Mouse (Mus musculus) hindbrain, embryonic 12.5 days (tissue): ENCODE results near the gene D5Ertd579e. TPM values are rescaled to one million over a fixed set of nuclear protein-coding genes. Genes with fewer than 3 reads are reported as not detected.

Experiments
- ATAC-seq: fragments of 200-750 bp; cut with Nextera tagmentation; 2 replicates; pipeline ENCODE4 v1.8.0; 2017; ENCODE audit warnings: moderate TSS enrichment; ENCODE audit not compliant: low FRiP score
- H3K27ac ChIP-seq: fragments of 300-500 bp; sonication (generic); 2 replicates; pipeline ENCODE4 v1.5.1; 2016; ENCODE audit warnings: mild to moderate bottlenecking
- H3K27me3 ChIP-seq: fragments of 300-500 bp; sonication (generic); 2 replicates; pipeline ENCODE4 v1.6.1; 2016; ENCODE audit warnings: mild to moderate bottlenecking
- H3K36me3 ChIP-seq: fragments of 300-500 bp; sonication (generic); 2 replicates; pipeline ENCODE4 v1.6.1; 2016; ENCODE audit warnings: mild to moderate bottlenecking
- H3K4me1 ChIP-seq: fragments of 300-500 bp; sonication (generic); 2 replicates; pipeline ENCODE4 v1.6.1; 2016
- H3K4me2 ChIP-seq: fragments of 300-500 bp; sonication (generic); replicated peaks from 2 replicates; pipeline ENCODE4 v1.6.1; 2016; ENCODE audit warnings: mild to moderate bottlenecking
- H3K4me3 ChIP-seq: fragments of 300-500 bp; sonication (generic); 2 replicates; pipeline ENCODE4 v1.5.1; 2016; ENCODE audit warnings: mild to moderate bottlenecking
- H3K9ac ChIP-seq: fragments of 300-500 bp; sonication (generic); 2 replicates; pipeline ENCODE4 v1.6.1; 2016; ENCODE audit warnings: mild to moderate bottlenecking, moderate library complexity
- H3K9me3 ChIP-seq: fragments of 300-500 bp; sonication (generic); replicated peaks from 2 replicates; pipeline ENCODE4 v1.6.1; 2016; ENCODE audit warnings: mild to moderate bottlenecking
- WGBS: fragments of 180-500 bp; shearing (Covaris S2); methylation state at CpG from one replicate; pipeline ENCODE4 v1.1.7; 2016; 5-methylcytosine and 5-hydroxymethylcytosine counted together
- polyA plus RNA-seq: library from polyadenylated mRNA; unstranded; fragments of >200 nt; fragmentation: Nextera tagmentation; extraction: Ambion mirVana; gene quantifications from 2 replicates; pipeline ENCODE4 v1.2.1, GENCODE M21; 2016

The D5Ertd579e gene
- polyA plus RNA-seq, 1 experiment from 2014 or later = 41.8 TPM

GRCm38 (mm10) chr5:36717889-36718288, 22.1 kb upstream of the D5Ertd579e start:
- Histone ChIP-seq H3K27me3 (no peaks in the 10 kb centered on the region), H3K9ac (no peak overlapping the region), H3K4me1 (peaks cover 6% of the 10 kb centered on the region), H3K36me3 (no peaks in the 10 kb centered on the region), H3K4me3 (no peak overlapping the region), H3K27ac (no peak overlapping the region), H3K9me3 (no peaks in the 10 kb centered on the region), H3K4me2 (no peak overlapping the region)
- WGBS = 86% methylated on average over 3 of the region's 3 CpGs
- no peak for ATAC-seq

DNA sequence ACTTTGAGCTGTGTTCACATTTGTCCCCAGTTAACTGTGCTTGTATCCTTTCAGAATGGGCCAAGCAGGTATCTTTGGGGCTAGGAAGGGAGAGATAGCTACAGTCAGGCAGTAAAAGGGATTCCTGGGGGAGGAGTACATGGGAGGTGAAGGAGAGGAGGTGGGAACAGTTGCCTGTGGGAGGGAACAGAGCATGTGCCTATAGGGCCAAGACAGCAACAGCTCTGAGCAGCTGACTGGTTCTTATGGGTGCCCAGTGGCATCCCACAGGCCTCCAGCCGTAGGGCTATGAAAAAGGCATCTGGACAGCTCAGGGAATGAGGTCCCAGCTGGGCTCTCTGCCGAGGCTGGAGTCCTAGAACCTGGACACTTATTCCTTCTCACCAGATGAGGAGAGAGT, 21.0 kb upstream of the D5Ertd579e start:
- Histone ChIP-seq H3K9me3 (no peaks in the 10 kb centered on the region), H3K4me2 (no peak overlapping the region), H3K36me3 (no peaks in the 10 kb centered on the region), H3K4me3 (no peak overlapping the region), H3K9ac (no peak overlapping the region), H3K4me1 (peaks cover 16% of the 10 kb centered on the region), H3K27me3 (no peaks in the 10 kb centered on the region), H3K27ac (no peak overlapping the region)
- no peak for ATAC-seq
- WGBS = 62% methylated on average over 2 of the region's 2 CpGs

GRCm38 (mm10) chr5:36714832-36715231, 19.0 kb upstream of the D5Ertd579e start:
- ATAC-seq = no peak
- WGBS = 82% methylated on average over 3 of the region's 3 CpGs
- H3K9me3 ChIP-seq = no peaks in the 10 kb centered on the region

DNA sequence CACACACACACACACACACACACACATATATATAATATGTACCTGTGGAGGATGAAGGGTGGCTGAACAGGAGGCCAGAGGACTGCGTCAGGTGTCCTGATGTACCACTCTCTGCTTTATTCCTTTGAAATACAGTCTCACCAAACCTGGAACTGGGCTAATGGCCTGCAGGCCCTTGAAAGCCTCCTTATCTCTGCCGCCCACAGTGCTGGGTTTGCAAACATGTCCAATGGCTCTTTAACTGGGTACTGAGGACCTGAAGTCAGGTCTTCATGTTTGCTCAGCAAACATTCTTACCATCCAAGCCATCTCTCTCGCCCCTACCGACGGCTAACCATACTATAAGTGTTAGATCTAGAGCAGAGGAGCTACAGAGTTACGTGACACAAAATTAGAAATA, 17.9 kb upstream of the D5Ertd579e start:
- Histone ChIP-seq H3K4me2 (no peak overlapping the region), H3K27me3 (no peaks in the 10 kb centered on the region), H3K27ac (no peak overlapping the region), H3K36me3 (no peaks in the 10 kb centered on the region), H3K9me3 (no peaks in the 10 kb centered on the region), H3K4me1 (peaks cover 19% of the 10 kb centered on the region), H3K4me3 (no peak overlapping the region), H3K9ac (no peak overlapping the region)
- ATAC-seq = no peak
- WGBS = 87% methylated on average over 6 of the region's 6 CpGs

More at GRCm38 (mm10) chr5:36714832-36715231, 19.0 kb upstream of the D5Ertd579e start:
- Histone ChIP-seq H3K9ac (no peak overlapping the region), H3K36me3 (no peaks in the 10 kb centered on the region), H3K4me1 (peaks cover 19% of the 10 kb centered on the region), H3K27ac (no peak overlapping the region), H3K4me2 (no peak overlapping the region), H3K4me3 (no peak overlapping the region), H3K27me3 (no peaks in the 10 kb centered on the region)

- Histone ChIP-seq H3K27me3 (no peaks in the 10 kb centered on the region), H3K4me3 (peak overlapping the region; percentile 22), H3K4me2 (peak overlapping the region; percentile 55), H3K27ac (0 out of 2 replicates have a peak overlapping the region, but pooled peaks have one; percentile 44), H3K36me3 (no peaks in the 10 kb centered on the region), H3K4me1 (peaks cover 19% of the 10 kb centered on the region), H3K9me3 (no peaks in the 10 kb centered on the region), H3K9ac (peak overlapping the region; percentile 58)
- whole genome bisulfite sequencing = 8% methylated on average over 31 of the region's 31 CpGs
- ATAC-seq = peak; percentile 61
Measured at GRCm38 (mm10) chr5:36712553-36713534, 17.0 kb upstream of the D5Ertd579e start.

DNA sequence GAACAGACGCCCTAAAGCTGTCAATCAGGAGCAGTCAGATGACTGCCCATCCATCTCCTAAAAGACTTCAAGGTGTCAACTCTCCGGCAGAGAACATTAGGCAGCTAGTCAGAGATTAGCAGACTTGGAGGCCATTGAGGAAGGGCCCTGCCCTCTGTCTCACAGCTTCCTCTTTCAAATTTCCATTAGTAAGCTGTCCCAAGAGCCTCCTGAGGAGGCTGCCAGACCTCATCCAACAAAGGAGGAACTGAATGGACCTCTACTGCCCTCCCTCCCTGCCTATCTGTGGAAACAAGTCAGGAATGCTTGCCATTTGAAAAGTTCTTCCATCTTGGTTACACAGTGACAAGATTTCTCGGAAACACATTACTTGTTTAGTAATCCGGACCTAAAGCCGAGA, 16.0 kb upstream of the D5Ertd579e start:
- ATAC-seq = no peak
- H3K9me3 ChIP-seq = no peaks in the 10 kb centered on the region
- H3K4me1 ChIP-seq = peaks cover 19% of the 10 kb centered on the region
- H3K27ac ChIP-seq = no peak overlapping the region
- no peaks in the 10 kb centered on the region for H3K27me3 ChIP-seq
- no peak overlapping the region for H3K9ac ChIP-seq
- H3K36me3 ChIP-seq = no peaks in the 10 kb centered on the region
- no peak overlapping the region for H3K4me2 ChIP-seq
- whole genome bisulfite sequencing = 40% methylated on average over 5 of the region's 5 CpGs
- H3K4me3 ChIP-seq = no peak overlapping the region

GRCm38 (mm10) chr5:36705792-36706191, 10.0 kb upstream of the D5Ertd579e start:
- no peaks in the 10 kb centered on the region for H3K27me3 ChIP-seq
- no peaks in the 10 kb centered on the region for H3K4me1 ChIP-seq
- no peaks in the 10 kb centered on the region for H3K9me3 ChIP-seq
- H3K4me3 ChIP-seq = no peak overlapping the region
- no peak overlapping the region for H3K4me2 ChIP-seq
- WGBS = 87% methylated on average over 5 of the region's 5 CpGs
- H3K36me3 ChIP-seq = no peaks in the 10 kb centered on the region
- H3K9ac ChIP-seq = no peak overlapping the region
- ATAC-seq = no peak
- H3K27ac ChIP-seq = no peak overlapping the region

- H3K27ac ChIP-seq = no peak overlapping the region
- H3K9ac ChIP-seq = no peak overlapping the region
- H3K4me2 ChIP-seq = no peak overlapping the region
- no peaks in the 10 kb centered on the region for H3K27me3 ChIP-seq
- ATAC-seq = no peak
- no peaks in the 10 kb centered on the region for H3K36me3 ChIP-seq
- H3K4me1 ChIP-seq = no peaks in the 10 kb centered on the region
- H3K4me3 ChIP-seq = no peak overlapping the region
- WGBS = 92% methylated on average over 5 of the region's 5 CpGs
- H3K9me3 ChIP-seq = no peaks in the 10 kb centered on the region
Measured at GRCm38 (mm10) chr5:36705390-36705789, 9.6 kb upstream of the D5Ertd579e start.

DNA sequence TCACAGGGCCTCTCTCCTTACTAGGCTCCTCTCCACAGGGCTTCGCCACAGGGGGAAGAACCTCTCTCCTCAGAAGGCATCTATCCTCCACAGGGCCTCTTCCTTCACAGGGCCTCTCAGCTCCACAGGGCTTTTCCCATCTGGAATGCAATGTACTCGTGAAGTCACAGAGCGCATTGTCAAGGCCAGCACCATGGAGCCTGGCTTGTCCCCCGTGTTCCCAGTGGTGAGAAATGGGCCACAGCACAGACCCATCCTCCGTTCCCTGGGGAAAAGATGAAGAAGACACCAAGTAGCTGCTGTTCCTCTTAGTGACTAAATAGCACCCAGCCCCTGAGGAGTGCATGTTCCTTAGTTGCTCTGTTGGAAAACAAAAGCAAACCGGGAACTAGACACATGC, 8.9 kb upstream of the D5Ertd579e start:
- Histone ChIP-seq H3K4me1 (no peaks in the 10 kb centered on the region), H3K9me3 (no peaks in the 10 kb centered on the region), H3K27me3 (no peaks in the 10 kb centered on the region), H3K4me3 (no peak overlapping the region), H3K27ac (no peak overlapping the region), H3K9ac (no peak overlapping the region), H3K36me3 (no peaks in the 10 kb centered on the region), H3K4me2 (no peak overlapping the region)
- WGBS = 76% methylated on average over 6 of the region's 6 CpGs
- ATAC-seq = no peak

- no peaks in the 10 kb centered on the region for H3K4me1 ChIP-seq
- no peak for ATAC-seq
- WGBS = 88% methylated on average over 6 of the region's 6 CpGs
- H3K27ac ChIP-seq = no peak overlapping the region
- no peak overlapping the region for H3K4me3 ChIP-seq
- H3K9ac ChIP-seq = no peak overlapping the region
- H3K9me3 ChIP-seq = no peaks in the 10 kb centered on the region
- H3K27me3 ChIP-seq = no peaks in the 10 kb centered on the region
- H3K4me2 ChIP-seq = no peak overlapping the region
- no peaks in the 10 kb centered on the region for H3K36me3 ChIP-seq
Measured at GRCm38 (mm10) chr5:36700939-36701620, 5.3 kb upstream of the D5Ertd579e start.

- H3K4me3 ChIP-seq = no peak overlapping the region
- H3K27ac ChIP-seq = no peak overlapping the region
- H3K9ac ChIP-seq = no peak overlapping the region
- WGBS = 73% methylated on average over 5 of the region's 5 CpGs
- no peaks in the 10 kb centered on the region for H3K36me3 ChIP-seq
- H3K4me1 ChIP-seq = peaks cover 6% of the 10 kb centered on the region
- no peak for ATAC-seq
- no peaks in the 10 kb centered on the region for H3K9me3 ChIP-seq
- no peaks in the 10 kb centered on the region for H3K27me3 ChIP-seq
- no peak overlapping the region for H3K4me2 ChIP-seq
Measured at GRCm38 (mm10) chr5:36698689-36699088, 2.9 kb upstream of the D5Ertd579e start.

- Histone ChIP-seq H3K9ac (no peak overlapping the region), H3K9me3 (no peaks in the 10 kb centered on the region), H3K4me1 (peaks cover 11% of the 10 kb centered on the region), H3K27me3 (no peaks in the 10 kb centered on the region), H3K27ac (no peak overlapping the region), H3K4me2 (no peak overlapping the region), H3K36me3 (no peaks in the 10 kb centered on the region), H3K4me3 (no peak overlapping the region)
- no peak for ATAC-seq
- WGBS = 80% methylated on average over 7 of the region's 7 CpGs
Measured at GRCm38 (mm10) chr5:36698067-36698670, 2.3 kb upstream of the D5Ertd579e start.
